Mouse (Mus musculus): ENCODE data around the gene Fgd1. TPM values are rescaled to one million over a fixed set of nuclear protein-coding genes. Genes with fewer than 3 reads are reported as not detected.

The Fgd1 gene
- polyA plus RNA-seq (2012; rRNA removed), result 2.0 and 2.6 TPM in 2 replicates

DNA sequence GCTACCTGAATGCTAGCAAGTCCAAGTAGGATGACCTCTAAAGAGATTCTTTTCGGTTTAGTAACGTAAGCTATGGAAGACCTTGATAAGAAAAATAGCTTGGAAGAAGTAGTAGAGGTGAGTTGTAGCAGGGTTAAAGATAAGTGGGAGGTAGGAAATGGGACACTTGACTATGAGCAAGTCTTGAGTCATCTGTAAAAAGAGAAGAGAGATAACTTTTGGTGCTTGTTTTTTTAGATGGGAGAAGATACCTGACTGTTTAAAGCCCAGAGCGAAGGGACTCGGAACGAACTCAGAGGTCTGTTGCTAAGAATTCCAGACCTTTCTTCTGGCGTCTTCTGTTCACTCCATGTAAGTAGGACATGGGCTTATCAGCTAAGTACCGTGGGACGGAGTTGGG lies at the start of gene Fgd1:
Gene Fgd1 (plus strand): TSS at position 301 of the 400 bp plus-strand sequence.

DNA sequence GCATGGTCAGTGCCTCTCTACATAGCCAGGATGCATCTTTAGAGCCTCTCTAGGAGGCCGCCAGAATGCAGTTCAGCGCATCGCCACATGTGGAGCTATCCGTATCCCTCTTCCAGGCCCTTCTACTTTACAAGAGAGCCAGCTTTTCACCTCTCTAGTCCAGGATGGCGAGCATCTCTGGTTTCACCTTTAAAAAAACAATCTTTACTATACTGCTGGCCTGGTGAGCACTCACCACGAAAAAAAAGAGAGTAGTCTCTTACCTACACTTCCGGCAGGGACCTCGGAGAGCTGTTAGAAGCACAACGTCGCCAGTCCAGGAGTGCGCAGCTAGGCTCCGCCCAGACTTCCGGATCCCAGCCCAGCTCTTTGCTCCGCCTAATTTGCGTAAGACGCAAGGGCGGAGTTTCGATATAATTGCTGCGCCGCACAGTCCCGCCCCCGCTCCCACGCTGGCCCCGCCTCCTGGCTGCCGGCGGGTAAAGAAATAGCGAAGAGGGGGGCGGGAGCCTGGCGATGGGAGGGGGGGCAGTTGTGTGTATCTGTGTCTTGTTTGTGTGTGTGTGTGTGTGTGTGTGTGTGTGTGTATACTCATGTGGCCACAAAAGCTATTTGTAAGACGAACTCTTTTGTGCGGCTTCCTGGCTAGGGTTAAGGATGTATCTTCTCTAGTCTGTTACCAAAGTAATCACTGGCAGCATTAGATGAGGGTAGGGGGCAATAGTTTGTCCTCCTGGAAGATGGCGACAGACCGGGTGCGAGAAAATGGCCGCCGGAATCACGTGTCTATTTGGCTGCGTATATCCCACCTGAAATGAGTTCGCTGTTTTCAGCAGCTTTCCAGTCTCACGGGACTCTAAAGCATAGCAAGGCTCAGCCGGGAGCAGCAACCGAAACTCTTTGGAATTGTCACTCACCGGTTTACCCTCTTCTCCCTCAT lies 28.7 kb upstream of the Fgd1 start, which contains the start of gene Gnl3l:
Gene Gnl3l (minus strand): TSS at position 385 of the 940 bp plus-strand sequence.

GRCm38 (mm10) chrX:151096171-151097058 lies 50.5 kb downstream of the Fgd1 start, which contains the start of gene Tsr2:
Gene Tsr2 (minus strand): TSS chrX:151096543.

Other genes with a start within 250 kb of the Fgd1 start
- 7.4 and 9.0 TPM in 2 replicates for gene Maged2, start 231.8 kb upstream of the Fgd1 start, polyA plus RNA-seq (2012; rRNA removed)
- 1.4 and 2.3 TPM in 2 replicates for gene Gnl3l, start 28.8 kb upstream of the Fgd1 start, polyA plus RNA-seq (2012; rRNA removed)
- 0.45 and 0.64 TPM in 2 replicates for gene Tsr2, start 50.4 kb downstream of the Fgd1 start, polyA plus RNA-seq (2012; rRNA removed)
- 0.03 TPM in 1 of 2 replicates, not detected in the other for gene Wnk3, start 151.9 kb downstream of the Fgd1 start, polyA plus RNA-seq (2012; rRNA removed)